Mouse (Mus musculus) embryonic facial prominence, embryonic 14.5 days (tissue): ENCODE results near the gene Scgb1b29. TPM values are rescaled to one million over a fixed set of nuclear protein-coding genes. Genes with fewer than 3 reads are reported as not detected.
"Not testable (repeated sequence)": the region's sequence is repeated elsewhere in the genome, so short reads cannot be mapped to it uniquely, and the experiment has no call there.

ENCODE experiments used
- ATAC-seq: fragments of 200-750 bp; cut with Nextera tagmentation; 2 replicates; pipeline ENCODE4 v1.8.0; 2017; ENCODE audit warnings: low read depth, moderate number of reproducible peaks, moderate TSS enrichment
- DNase-seq: peaks from one replicate; pipeline ENCODE4 v3.0.0-alpha.2; 2015; ENCODE audit warnings: low spot score
- H3K27ac ChIP-seq: fragments of 300-500 bp; sonication (generic); replicated peaks from 2 replicates; pipeline ENCODE4 v1.5.1; 2014; ENCODE audit warnings: low read depth, mild to moderate bottlenecking, low read length, moderate library complexity
- H3K27me3 ChIP-seq: fragments of 300-500 bp; sonication (generic); replicated peaks from 2 replicates; pipeline ENCODE4 v1.6.1; 2014; ENCODE audit warnings: low read length; ENCODE audit not compliant: control insufficient read depth, insufficient read depth
- H3K36me3 ChIP-seq: fragments of 300-500 bp; sonication (generic); 2 replicates; pipeline ENCODE4 v1.6.1; 2014; ENCODE audit warnings: low read length, mixed read lengths; ENCODE audit not compliant: control insufficient read depth, insufficient read depth
- H3K4me1 ChIP-seq: fragments of 300-500 bp; sonication (generic); 2 replicates; pipeline ENCODE4 v1.6.1; 2014; ENCODE audit warnings: antibody characterized with exemption, low read length; ENCODE audit not compliant: control insufficient read depth, insufficient read depth
- H3K4me2 ChIP-seq: fragments of 300-500 bp; sonication (generic); 2 replicates; pipeline ENCODE4 v1.6.1; 2014; ENCODE audit warnings: low read depth, mild to moderate bottlenecking, low read length, moderate library complexity, mixed read lengths
- H3K4me3 ChIP-seq: fragments of 300-500 bp; sonication (generic); 2 replicates; pipeline ENCODE4 v1.5.1; 2014; ENCODE audit warnings: low read depth, mild to moderate bottlenecking, low read length
- H3K9ac ChIP-seq: fragments of 300-500 bp; sonication (generic); 2 replicates; pipeline ENCODE4 v1.6.1; 2014; ENCODE audit warnings: low read depth, mild to moderate bottlenecking, low read length, moderate library complexity, mixed read lengths
- H3K9me3 ChIP-seq: fragments of 300-500 bp; sonication (generic); 2 replicates; pipeline ENCODE4 v1.6.1; 2016; ENCODE audit warnings: low read length; ENCODE audit not compliant: control insufficient read depth
- WGBS: fragments of 180-500 bp; shearing (Covaris S2); extraction: QIAGEN DNeasy Blood & Tissue Kit; methylation state at CpG from one replicate; pipeline ENCODE4 v1.1.7; 2014; 5-methylcytosine and 5-hydroxymethylcytosine counted together
- polyA plus RNA-seq: library from polyadenylated mRNA; unstranded; fragments of >200 nt; fragmentation: Nextera tagmentation; extraction: Ambion mirVana; gene quantifications from 2 replicates; pipeline ENCODE4 v1.2.1, GENCODE M21; 2014

Gene Scgb1b29
- not detected in 2 replicates for polyA plus RNA-seq

DNA sequence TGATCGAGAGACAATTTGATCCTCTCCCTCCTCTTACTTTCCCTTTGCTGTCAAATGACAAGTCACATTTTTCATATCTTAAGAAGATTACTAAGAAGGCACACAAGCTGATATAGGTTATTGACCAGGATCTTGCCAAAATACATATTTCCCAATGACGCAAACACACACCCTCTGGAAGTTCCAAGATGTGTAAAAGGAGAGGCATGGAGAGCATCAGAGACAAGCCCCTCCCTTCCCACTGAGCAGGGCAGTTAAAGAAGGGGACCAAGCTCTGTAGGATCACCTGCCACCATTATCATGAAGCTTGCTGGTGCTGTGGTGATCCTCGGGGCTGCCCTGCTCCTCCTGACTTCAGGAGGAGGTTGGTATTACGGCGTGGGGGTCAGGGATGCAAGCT is at the start of gene Scgb1b29:
Gene Scgb1b29, plus strand, starts transcription at position 301 of the 400 bp plus-strand sequence.
- not testable (repeated sequence) for H3K4me3 ChIP-seq, DNase-seq, H3K9ac ChIP-seq, H3K27me3 ChIP-seq, H3K4me1 ChIP-seq, H3K27ac ChIP-seq, H3K9me3 ChIP-seq, H3K36me3 ChIP-seq, ATAC-seq, H3K4me2 ChIP-seq
- 76% methylated on average over 1 of the region's 5 CpGs for WGBS

DNA sequence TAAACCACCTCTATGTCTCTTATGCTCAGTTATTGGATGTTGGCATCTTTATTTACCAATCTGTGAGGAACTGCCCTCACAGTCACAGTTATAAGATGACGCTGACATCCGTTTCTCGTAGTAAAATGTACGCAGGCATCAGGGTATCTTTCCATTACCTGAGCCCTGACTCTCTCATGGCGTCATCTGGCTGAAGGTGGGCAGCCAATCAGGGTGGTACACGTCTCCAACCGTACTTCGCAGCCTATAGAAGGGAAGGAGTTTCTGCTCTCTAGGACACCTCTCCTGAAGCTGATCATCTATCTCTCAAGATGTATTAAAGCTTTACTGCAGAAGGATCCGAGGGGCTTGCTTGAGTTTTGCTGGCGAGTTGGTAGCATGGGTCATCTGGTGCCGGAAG is 12.7 kb upstream of the Scgb1b29 start:
- not testable (repeated sequence) for H3K9ac ChIP-seq, H3K27ac ChIP-seq, ATAC-seq, H3K27me3 ChIP-seq, H3K4me2 ChIP-seq, DNase-seq, H3K4me1 ChIP-seq, H3K4me3 ChIP-seq, H3K36me3 ChIP-seq, H3K9me3 ChIP-seq
- WGBS: 76% methylated on average over 10 of the region's 11 CpGs

Other genes with a start within 250 kb of the Scgb1b29 start
- not detected in 2 replicates for gene Scgb2b11, start 230.4 kb upstream of the Scgb1b29 start, polyA plus RNA-seq
- gene Scgb1b11, start 218.7 kb upstream of the Scgb1b29 start, polyA plus RNA-seq: not detected in 2 replicates
- not detected in 2 replicates for gene Scgb2b12, start 114.3 kb upstream of the Scgb1b29 start, polyA plus RNA-seq
- gene Scgb1b12, start 107.4 kb upstream of the Scgb1b29 start, polyA plus RNA-seq: not detected in 2 replicates